Mouse (Mus musculus): ENCODE results near the gene Il13.

The Il13 gene

DNA sequence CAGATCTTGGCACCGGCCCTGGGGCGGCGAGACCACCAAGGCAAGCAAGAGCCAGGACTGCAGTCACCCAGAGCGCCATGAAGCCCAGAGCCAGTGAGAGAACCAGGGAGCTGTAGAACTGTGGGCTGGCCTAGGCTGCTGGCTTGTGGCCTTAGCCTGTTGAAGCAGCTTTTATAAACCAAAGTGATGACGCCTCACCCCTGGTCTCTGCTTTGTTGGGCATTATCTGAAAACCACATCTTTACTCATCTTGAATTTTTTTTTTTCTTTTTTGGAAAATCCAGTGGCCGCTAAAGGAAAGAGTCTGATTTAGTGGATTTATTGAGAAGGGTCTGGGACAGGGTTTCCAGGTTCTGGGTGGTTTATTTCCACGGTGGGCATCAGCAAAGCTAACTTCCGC lies at the start of gene Il13:
Il13 (minus strand) TSS at position 147 of the 400 bp plus-strand sequence.
- DNase-seq (ENCODE audit: low read depth, low spot score): no peak

DNA sequence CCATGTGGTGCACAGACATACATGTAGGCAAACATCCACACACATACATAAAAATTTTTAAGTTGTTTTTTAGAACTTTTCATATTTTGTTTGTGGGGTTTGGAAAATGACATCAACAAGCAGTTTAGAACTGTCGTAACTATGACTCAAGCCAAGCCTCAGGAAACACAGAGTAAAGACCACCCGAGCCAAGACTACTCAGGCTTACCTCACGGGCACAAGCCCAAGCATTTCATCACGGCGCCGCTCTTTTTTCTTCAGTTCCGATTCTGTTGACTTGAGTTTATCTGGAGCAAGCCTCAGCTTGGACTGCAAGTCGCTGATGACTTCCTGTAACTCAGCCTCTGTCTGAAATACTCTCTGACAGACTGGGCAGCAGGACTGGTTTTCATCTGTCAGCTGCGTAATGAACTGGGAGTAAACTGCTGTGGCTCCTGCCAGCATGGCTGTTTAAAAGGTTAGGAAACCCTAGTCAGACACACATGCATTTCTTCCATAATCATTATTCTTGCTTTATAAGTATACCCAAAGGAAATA lies 48.6 kb upstream of the Il13 start:
- DNase-seq (ENCODE audit: low read depth, low spot score): peak; percentile 25

DNA sequence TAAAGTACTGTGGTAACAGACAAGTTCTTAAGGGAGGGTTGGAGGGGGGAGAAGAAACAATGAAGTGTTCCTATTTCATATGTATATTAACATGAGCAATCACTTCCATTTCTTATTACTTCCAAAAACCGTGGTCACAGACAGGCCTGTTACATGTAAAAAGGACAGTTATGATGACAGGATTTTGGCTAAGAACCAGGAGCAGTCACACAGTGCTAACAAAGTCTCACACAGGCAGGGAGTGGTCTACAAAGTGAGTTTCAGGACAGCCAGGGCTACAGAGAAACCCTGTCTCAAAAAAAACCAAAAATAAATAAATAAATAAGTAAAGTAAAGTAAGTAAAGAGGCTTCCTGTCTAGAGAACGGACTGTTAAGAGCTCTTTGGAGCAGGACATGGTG lies 47.7 kb upstream of the Il13 start:
- DNase-seq (ENCODE audit: low read depth, low spot score): no peak

DNA sequence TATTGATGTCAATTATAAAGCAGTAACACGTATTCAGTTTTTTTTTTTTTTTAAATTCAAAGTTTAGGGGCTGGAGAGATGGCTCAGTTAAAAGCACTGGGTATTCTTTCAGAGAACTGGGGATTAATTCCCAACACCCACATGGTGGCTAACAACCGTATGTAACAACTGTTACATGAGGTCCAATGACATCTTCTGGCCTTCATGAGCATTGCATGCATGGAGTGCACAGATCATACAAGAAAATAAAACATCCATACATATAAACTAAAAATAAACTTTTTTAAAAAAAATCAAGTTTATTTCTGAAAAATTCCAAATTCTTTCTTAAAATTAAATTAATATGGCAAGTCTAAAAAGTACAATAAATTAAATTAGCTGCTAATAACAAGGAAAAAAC lies 47.2 kb upstream of the Il13 start:
- DNase-seq (ENCODE audit: low read depth, low spot score): no peak

DNA sequence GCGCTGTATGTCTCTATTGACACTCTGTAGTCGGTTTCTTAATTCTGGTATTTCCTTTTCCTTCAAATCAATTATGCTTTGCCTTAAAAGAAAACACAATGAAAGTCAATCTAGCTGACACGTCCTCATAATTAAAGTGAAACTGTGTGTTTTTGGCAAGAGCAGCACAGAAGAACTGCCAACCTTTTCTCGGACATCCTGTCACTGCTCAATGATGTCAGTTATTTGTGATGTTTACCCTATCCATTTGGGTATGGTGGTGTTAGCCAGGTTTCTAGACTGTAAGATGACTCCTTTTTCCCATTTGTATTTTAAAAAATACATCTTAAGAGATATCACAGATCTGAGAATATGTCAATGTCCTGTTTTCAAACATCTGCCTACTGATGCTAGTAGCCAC lies 45.6 kb upstream of the Il13 start:
- DNase-seq (ENCODE audit: low read depth, low spot score): no peak

DNA sequence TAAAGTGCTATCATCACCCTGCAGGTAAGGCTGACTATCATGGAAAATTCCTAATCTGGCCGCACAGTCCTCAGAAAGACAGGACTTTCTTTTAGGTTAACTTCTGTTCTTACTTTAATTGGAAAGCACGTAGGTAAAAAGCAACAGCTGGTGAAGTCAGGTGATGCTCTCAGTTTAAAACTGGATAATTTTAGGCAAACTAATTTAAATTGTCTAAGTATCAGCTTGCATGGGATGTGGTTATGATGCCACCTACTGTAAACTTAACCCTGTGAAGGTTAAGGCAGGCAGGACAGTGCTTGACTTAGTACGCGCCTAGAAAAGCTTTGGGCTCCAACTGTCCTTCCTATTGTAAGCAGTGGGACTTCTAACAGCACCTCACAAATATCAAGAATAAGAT lies 36.9 kb upstream of the Il13 start:
- no peak for DNase-seq (ENCODE audit: low read depth, low spot score)

DNA sequence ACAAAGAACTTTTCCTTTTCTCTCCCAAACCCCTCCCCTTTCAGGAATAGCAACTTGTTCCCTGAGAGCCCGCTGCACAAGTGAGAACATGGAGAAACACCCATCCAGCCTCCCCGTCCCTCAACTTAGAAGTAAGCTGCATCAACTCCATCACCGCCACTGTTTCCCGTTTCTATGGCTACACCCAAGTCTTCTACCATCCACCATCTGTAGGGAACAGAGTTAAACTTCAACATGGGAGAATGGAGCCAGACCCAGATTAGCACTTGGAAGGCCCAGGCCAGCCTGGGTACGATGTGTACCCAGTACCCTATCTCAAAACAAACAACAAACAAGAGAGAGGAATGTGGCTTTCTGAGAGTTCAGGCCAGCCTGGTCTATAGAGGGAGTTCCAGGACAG lies 29.6 kb upstream of the Il13 start:
- no peak for DNase-seq (ENCODE audit: low read depth, low spot score)

DNA sequence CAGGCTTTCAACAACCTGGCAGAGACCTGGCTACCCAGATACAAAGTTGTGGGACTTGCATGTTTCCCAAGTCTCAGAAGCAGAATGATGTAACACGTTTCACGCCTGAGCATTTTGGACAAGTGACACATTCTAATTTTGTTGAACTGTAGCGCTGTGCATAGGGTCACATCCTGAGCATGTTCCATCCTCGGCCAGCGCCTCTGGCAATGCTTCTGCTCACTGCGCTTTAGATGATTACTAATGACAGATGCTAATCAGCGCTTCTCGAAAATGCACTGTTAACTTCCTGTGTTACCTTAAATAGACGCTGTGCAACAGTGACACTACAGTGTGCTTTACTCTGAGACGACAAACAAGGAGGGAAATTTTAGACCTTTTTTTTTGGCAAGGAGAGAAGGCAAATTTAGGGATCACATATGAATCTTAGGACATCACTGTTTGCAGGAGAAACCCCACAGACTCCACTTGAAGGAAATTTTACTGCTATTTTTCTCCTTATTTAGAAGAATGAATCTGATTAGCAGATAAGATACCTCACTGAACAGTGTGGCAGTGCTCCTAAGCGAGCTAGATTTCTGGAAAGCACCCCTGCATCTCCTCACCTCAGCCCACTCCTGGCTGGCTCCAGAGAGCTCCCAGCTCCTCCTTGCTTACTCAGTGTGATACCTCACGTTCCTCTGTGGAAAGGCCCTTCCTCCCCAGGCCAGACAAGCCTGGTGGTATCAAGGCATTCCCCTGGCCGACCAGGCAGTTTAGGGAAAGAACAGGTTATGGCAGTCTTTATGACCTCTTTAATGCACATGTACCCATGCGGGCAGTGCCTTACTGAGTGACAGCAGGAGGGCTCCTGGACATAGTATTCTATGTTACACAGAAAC lies 28.5 kb upstream of the Il13 start:
- DNase-seq (ENCODE audit: low read depth, low spot score): no peak

DNA sequence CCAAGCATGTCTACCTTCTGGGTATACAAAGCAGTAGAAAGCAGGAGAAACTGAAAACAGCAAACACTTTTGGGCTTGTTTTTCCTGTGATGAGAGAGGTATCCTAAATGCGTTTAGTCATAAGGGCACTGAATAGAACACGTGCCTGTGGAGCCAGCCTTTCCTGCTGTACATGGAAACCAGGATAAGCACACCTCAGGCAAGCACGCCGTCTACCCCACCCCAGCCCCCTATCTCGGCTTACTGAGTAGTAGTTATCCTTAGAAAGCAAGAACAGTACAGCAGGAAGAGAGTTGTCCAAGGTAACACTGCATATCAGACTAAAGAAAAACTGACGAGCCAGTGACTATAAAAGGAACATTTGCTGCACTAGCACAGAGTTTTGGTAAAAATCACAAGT lies 23.3 kb upstream of the Il13 start:
- no peak for DNase-seq (ENCODE audit: low read depth, low spot score)

DNA sequence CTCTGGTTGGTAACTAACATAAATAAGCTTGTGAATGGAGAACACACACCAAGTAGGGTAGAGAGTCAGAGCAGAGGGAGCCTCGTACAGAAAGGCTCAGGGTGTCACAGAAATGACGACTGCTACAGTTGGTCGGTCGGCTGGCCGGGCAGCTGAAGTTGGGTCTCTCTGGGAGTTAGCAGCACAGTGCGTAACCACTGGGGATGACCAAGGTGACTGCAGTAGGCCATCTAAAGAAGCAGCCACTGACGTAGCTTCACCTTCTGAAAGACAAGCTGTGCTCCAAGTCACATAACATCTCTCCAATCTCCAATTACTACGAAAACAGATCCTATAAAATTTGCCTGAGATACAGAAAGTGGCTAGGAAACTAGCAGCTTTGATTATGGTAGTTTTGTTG lies 22.9 kb upstream of the Il13 start:
- DNase-seq (ENCODE audit: low read depth, low spot score): no peak

DNA sequence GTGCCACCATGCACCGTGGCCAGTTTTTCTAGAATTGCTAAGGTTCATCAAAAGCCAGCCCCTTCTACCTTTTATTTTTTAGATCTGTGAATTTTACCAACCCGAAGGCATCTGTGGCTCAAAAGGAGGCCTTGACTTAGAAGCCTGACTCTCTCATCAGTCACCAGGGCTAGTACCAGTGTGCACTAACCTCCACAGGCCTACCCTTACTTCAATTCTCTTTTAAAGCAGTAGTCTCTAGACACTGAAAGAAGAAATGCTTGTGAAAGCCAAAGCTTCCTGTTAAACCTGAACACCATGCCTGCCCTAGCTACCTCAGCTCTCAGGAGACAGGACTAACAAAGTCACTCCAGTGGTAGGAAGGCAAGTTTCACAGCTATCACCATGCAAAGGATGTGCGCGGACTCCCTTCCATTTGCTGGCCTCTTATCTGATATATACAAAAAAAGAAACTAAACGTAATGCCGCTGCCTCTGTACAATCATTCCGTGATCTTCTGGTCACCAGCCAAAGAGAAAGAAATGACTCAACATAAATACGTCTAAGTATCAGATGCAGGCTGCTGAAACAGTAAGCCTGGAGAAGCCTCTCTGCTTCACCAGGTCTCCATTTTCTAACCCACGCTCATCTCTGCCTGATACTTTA lies 22.2 kb upstream of the Il13 start:
- no peak for DNase-seq (ENCODE audit: low read depth, low spot score)

DNA sequence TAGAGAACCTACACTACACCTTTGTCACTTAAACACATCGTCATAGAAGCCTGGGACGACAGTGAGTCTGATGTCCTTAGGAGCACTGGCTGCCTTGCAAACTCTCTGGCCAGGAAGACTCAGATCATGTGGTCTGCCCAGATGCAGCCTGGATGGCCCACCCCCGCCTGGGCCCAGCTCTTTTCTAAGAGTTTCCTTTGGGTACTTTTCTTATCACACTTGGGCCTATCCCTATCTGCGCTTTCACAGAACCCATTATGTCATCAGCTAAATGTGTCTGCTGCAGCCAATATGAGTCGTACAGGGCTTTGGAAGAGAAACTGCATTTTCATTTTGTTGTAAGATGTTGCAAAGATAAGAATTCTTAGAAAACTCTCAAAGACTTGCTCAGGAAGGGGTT lies 20.5 kb upstream of the Il13 start:
- DNase-seq (ENCODE audit: low read depth, low spot score): no peak

DNA sequence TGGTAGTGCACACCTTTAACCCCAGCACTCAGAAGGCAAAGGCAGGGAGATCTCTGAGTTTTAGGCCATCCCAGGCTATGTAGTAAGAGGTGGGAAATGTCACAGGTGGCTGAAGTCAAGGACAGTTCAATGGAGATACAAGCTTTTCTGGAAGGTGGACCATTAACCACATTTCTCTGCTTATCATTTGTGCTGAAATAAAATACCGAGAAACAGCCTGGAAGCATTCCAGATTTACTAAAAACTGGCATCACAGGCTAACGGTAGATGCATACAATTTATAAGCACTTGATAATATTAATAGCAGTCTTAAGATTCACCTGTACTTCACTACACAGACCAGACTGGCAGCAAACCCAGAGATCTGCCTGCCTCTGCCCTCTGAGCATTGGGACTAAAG lies 17.9 kb upstream of the Il13 start:
- no peak for DNase-seq (ENCODE audit: low read depth, low spot score)

DNA sequence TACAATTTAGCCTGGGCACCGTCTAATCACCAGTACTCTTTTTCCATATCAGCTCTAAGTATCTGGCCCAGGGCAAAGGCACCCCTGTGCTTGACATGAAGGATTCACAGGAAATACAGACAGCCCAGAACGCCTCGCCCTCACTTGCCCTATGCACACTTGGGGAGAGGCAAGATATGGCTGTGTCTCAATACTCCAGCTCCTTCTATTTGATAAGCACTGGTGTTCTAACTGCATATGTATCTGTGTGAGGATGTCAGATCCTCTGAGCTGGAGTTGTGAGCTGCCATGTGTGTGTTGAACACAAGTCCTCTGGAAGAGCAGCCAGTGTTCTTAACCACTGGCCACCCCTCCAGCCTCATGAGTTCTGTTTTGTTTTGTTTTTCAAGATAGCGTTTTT lies 16.9 kb upstream of the Il13 start:
- no peak for DNase-seq (ENCODE audit: low read depth, low spot score)

DNA sequence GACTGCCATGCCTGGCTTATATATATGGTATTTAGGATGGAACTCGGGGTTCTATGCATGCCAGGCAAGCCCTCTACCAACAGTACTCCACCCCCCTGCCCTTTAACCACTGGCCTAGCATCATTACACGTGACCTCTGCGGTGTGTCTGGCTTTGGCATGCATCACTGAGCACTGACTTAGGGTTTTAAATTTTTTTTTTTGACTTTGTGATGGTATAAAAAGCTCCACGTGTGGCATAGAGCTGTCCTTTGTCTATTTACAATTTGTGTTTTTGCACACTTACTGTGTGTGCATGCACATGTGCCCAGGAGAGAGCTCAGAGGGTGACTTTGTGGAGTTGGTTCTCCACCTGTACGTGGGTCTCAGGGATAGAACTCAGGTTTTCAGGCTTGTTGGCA lies 9.5 kb upstream of the Il13 start:
- no peak for DNase-seq (ENCODE audit: low read depth, low spot score)

DNA sequence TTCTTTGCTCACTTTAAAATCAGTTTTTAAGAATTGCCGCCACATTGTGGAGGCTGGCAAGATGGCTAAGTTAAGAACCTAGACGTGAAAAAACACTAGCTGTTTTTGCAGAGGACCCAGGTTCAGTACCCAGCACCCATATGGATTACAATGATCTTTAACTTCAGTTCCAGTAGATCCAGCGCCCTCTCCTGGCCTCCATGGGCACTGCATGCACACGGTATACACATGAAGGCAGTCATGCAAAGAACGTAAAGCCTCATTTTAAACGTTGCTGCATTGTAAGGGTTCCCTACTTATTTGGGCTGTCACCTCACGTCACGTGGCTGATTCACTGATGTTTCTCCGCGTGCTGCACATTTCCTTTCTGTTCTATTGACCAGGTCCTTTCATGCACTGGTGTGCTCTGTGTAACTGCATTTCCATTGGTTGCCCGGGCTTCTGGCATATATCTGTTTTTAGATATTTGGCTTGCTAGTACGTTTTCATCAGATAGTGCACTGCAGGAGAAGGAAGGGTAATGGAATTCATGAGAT lies 8.3 kb upstream of the Il13 start:
- DNase-seq (ENCODE audit: low read depth, low spot score): no peak

DNA sequence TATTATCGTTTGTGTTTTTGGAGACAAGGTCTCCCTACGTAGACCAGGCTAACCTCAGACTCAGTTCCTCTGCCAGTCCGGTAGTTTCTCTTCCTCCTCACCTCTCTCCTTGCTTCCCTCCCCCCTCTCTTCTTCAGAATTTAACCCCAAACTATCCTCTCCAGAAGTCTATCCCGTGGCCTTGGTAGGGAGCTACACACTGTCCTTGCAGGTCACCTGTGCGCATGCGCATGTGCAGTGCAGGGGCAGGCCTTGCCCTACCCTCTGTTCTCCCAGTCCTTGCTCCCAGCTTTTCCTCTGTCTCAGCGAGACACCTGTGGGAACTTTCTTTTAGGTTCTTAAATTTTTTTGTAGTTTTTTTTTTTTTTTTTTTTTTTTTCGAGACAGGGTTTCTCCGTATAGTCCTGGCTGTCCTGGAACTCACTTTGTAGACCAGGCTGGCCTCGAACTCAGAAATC lies 3.3 kb upstream of the Il13 start:
- DNase-seq (ENCODE audit: low read depth, low spot score): no peak

DNA sequence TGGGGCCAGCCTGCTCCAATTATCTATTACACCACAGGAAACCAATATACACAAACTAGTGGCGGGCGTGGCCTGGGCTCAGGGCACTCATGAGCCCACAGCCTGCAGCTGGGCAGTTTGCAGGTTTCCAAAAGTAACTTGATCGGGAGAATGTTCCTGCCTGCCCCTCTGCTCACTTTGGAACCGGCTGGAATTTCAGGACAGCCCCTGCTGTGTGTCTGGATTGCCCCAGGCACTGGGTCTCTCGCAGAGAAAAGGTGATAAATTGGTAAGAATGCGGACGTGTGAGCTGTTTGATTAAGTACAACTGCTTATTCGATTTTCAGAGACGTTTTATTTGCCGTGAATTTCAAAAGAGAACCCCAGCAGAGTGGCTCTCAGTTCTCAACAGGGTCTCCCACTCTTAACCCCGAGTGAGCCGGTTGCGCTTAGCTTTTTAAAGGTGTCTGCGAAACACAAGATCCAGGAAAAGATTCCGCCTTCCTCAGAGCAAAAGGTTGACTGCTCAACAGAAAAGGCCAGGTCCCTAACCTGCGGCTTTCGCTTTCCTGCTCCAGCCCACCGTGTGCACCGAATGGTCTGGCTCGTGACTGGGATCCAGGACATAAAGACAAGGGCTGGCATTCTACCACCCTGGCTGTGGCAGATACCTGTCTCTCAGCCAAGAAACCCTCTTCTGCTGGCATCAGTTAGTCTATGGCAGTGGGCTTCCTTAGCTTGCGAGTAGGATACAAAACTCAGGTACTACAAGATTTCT lies 2.7 kb upstream of the Il13 start:
- no peak for DNase-seq (ENCODE audit: low read depth, low spot score)

DNA sequence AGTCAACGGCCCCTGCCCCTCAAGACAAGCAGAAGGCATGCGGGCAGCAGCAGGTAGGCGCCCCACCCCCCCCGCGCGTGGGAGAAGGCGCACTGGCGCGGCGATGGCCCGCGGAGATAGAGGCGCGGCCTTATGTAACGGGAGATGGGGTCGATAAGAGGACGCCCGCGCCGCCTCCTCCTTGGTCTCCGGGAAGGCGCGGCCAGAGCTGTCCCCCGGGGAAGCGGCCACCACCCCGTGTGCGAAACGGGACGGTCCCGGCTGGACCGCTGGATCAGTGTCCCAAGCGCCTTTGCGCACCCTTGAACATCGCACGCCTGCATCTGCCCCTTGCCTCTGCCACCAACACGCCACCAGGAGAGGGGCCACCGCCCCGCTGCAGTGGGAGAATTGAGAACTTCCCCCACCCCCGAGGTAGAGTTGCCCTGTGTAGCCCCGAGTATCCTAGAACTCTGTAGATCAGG lies 1.7 kb upstream of the Il13 start:
- no peak for DNase-seq (ENCODE audit: low read depth, low spot score)

DNA sequence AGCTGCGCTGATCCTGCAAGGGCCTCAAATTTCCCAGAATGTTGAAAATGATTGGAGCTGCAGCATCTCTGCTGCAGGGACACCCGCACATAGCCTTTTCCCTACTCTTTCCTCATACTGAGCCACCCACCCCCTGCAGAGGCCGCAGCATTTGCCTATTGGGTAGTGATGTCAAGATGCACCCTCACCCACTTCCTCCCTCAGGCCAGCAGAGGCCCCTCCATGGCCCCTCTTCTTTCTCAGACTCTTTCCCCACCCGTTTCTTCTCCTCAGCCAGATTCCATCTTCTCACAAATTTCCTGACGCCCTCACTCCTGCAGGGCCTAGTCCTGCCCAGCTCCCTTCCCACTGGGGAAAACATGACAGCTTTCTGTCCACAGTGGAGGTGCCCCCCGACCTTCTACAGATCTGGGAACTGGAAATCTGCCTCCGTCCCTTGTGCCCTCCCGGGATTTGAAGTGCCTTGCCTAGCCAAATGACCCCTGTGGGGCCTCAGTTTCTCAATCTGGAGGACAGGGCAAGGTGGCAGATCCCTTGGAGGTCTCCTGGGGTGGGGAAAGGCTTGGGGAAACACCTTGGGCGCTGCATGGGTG lies 1.2 kb upstream of the Il13 start:
- no peak for DNase-seq (ENCODE audit: low read depth, low spot score)

DNA sequence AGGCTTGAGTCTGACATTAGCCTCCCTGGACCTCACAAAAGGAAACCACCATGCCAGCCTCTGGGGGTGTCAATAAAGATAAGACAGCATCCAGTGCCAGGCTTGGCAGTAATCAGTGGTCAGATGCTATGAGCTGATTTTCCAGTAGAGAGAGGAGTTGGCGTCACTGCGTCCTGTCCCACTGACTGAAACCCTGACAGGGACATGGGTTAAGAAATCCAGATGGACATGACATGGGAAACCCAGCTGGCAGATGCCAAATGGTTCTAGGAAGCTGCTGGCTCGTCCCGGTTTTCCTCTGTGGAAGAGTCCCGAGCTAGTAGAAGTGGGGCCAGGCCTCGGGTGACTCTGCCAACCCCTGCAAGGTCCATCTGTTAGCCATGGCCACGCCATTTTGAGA lies 858 bp downstream of the Il13 start:
- DNase-seq (ENCODE audit: low read depth, low spot score): no peak
